Mouse (Mus musculus): ENCODE measurements around the gene Pafah1b3. TPM values are rescaled to one million over a fixed set of nuclear protein-coding genes. Genes with fewer than 3 reads are reported as not detected.
A peak's percentile ranks its signal among the peaks of the same experiment; 100 is the strongest.

The Pafah1b3 gene
- polyA plus RNA-seq, 2 experiments = 234 to 266 TPM

DNA sequence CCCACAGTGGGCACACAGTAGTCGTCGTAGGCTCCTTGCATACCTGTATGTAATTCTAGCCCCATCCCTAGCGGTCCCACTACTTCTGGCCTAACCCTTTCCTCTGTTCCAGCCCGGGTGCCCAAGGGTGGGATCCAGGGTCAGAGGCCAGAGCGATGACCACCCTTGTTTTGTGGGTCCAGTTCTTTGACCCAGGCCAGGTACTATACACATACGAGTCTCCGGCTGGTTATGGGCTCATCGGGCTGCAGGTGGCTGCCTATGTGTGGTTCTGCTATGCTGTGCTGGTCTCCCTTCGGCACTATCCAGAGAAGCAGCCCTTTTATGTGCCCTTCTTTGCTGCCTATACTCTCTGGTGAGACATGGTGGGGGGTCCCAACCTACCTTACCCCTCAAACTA is 11.6 kb upstream of the Pafah1b3 start:
- ATAC-seq (ENCODE audit: low FRiP score, low read depth) = no peak
- Histone ChIP-seq H3K36me3 (ENCODE audit: control insufficient read depth, insufficient read depth, low read length) (no peaks in the 10 kb centered on the region), H3K4me1 (ENCODE audit: control insufficient read depth, insufficient read depth, low read length) (0 out of 2 replicates have a peak, but pooled peaks cover 4% of the 10 kb centered on the region), H3K4me3 (replicated peaks; ENCODE audit: low read length) (no peak overlapping the region), H3K9me3 (ENCODE audit: control insufficient read depth, low read length) (no peaks in the 10 kb centered on the region), H3K27ac (replicated peaks; ENCODE audit: low read depth, low read length) (no peak overlapping the region), H3K27me3 (ENCODE audit: control insufficient read depth, insufficient read depth, low read length) (peaks cover 14% of the 10 kb centered on the region), H3K9ac (ENCODE audit: low read depth, low read length, severe bottlenecking) (no peak overlapping the region), H3K4me2 (replicated peaks; ENCODE audit: low read depth, low read length, severe bottlenecking) (no peak overlapping the region)
- no peak for TF ChIP-seq POLR2A (IDR thresholded peaks at IDR 0.05; ENCODE audit: borderline replicate concordance, extremely low read depth, insufficient read depth, insufficient read length)
- WGBS = 78% methylated on average over 9 of the region's 9 CpGs
- DNase-seq (ENCODE audit: low spot score) = no peak

DNA sequence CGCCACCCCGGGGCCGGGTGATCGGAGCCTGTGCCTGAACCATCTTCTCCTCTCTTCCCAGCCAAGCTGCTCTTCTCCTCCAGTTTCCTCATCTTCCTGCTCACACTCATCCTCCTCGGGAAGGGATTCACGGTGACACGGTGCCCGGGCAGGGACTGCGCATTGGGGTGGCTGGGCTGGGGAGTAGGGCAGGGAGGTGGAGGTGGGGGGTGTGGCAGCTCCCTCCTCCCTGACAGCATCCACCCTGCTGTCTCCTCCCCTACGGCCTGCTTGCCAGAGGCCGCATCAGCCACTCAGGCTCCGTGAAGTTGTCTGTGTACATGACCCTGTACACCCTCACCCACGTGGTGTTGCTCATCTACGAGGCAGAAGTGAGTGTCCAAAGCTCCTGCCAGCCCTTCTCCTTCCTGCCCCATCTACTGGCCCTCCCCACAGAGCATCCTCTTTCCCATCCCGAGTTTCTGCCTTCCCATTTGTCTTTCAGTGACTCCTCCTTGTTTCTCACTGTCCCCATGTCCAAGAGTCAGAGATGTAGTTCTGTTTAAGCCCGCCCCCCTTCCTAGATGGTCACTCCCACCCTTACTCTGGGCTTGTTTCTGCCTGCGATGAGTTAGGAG is 11.0 kb upstream of the Pafah1b3 start:
- ATAC-seq (ENCODE audit: low FRiP score, low read depth) (no peak), DNase-seq (ENCODE audit: low spot score) (no peak)
- TF ChIP-seq POLR2A (IDR thresholded peaks at IDR 0.05; ENCODE audit: borderline replicate concordance, extremely low read depth, insufficient read depth, insufficient read length) = no peak
- H3K27ac ChIP-seq (replicated peaks; ENCODE audit: low read depth, low read length) = no peak overlapping the region
- no peaks in the 10 kb centered on the region for H3K36me3 ChIP-seq (ENCODE audit: control insufficient read depth, insufficient read depth, low read length)
- H3K9me3 ChIP-seq (ENCODE audit: control insufficient read depth, low read length) = no peaks in the 10 kb centered on the region
- H3K9ac ChIP-seq (ENCODE audit: low read depth, low read length, severe bottlenecking) = no peak overlapping the region
- H3K4me1 ChIP-seq (ENCODE audit: control insufficient read depth, insufficient read depth, low read length) = 0 out of 2 replicates have a peak, but pooled peaks cover 4% of the 10 kb centered on the region
- whole genome bisulfite sequencing = 53% methylated on average over 17 of the region's 17 CpGs
- H3K27me3 ChIP-seq (ENCODE audit: control insufficient read depth, insufficient read depth, low read length) = peaks cover 9% of the 10 kb centered on the region
- H3K4me3 ChIP-seq (replicated peaks; ENCODE audit: low read length) = no peak overlapping the region
- H3K4me2 ChIP-seq (replicated peaks; ENCODE audit: low read depth, low read length, severe bottlenecking) = no peak overlapping the region

DNA sequence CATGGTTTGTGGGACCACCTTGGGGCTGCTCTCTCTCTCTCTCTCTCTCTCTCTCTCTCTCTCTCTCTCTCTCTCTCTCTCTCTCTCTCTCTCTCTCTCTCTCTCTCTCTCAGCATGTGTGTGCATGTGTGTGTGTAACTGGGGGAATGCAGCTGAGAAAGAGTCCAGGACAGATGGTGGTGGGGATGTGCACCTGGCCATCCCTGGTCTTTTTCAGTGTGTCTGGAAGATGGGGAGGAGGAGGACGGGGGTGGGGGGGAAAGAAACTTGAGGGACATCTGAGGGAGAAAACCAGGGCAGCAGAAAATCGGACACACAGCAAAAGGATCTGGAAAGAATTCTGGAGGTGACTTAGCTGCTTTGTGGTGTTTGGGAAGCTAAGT is 8.8 kb upstream of the Pafah1b3 start:
- ATAC-seq (ENCODE audit: low FRiP score, low read depth) (no peak), DNase-seq (ENCODE audit: low spot score) (no peak)
- no peaks in the 10 kb centered on the region for H3K36me3 ChIP-seq (ENCODE audit: control insufficient read depth, insufficient read depth, low read length)
- no peak overlapping the region for H3K4me2 ChIP-seq (replicated peaks; ENCODE audit: low read depth, low read length, severe bottlenecking)
- H3K4me1 ChIP-seq (ENCODE audit: control insufficient read depth, insufficient read depth, low read length) = 0 out of 2 replicates have a peak, but pooled peaks cover 4% of the 10 kb centered on the region
- no peak overlapping the region for H3K27ac ChIP-seq (replicated peaks; ENCODE audit: low read depth, low read length)
- no peak for TF ChIP-seq POLR2A (IDR thresholded peaks at IDR 0.05; ENCODE audit: borderline replicate concordance, extremely low read depth, insufficient read depth, insufficient read length)
- H3K9ac ChIP-seq (ENCODE audit: low read depth, low read length, severe bottlenecking) = no peak overlapping the region
- WGBS = 41% methylated on average over 2 of the region's 2 CpGs
- H3K4me3 ChIP-seq (replicated peaks; ENCODE audit: low read length) = no peak overlapping the region
- no peaks in the 10 kb centered on the region for H3K9me3 ChIP-seq (ENCODE audit: control insufficient read depth, low read length)
- no peaks in the 10 kb centered on the region; the same call in 1 of the 2 replicates for H3K27me3 ChIP-seq (ENCODE audit: control insufficient read depth, insufficient read depth, low read length)

DNA sequence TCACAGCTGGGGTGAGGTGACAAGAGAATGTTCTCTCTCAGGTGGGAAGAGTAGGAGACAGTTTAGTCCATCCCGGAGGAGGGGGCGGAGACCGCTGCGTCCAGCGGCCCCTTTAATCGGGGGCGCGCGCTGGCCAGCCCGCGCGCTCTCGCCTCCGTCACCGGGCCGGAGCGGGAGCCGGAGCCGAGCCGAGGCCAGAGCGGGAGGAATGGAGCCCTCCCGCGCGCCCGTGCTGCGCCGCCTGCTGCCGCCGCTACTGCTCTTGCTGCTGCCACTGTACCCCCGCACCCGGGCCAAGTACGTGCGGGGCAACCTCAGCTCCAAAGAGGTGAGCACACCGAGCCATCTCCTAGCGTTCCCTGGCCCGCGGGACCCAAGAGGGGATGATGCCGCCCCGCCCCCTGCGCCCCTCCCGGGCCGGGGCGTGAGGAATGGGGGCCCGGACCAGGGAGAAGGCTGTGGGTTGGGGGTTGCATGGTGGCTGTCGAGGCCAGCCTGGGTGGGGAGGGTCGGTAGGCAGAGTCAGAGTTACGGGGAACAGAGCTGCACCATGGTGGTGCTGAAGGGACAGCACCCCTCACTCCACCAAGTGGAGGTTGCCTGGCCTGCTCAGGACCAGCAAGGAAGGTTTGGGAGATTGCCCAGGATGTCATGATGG is 8.3 kb upstream of the Pafah1b3 start, which contains the start of gene Tmem145:
Gene Tmem145, plus strand, starts transcription at position 151 of the 658 bp plus-strand sequence.
- no peaks in the 10 kb centered on the region; the same call in 1 of the 2 replicates for H3K27me3 ChIP-seq (ENCODE audit: control insufficient read depth, insufficient read depth, low read length)
- H3K27ac ChIP-seq (replicated peaks; ENCODE audit: low read depth, low read length) = no peak within 1 kb of the TSS
- peak; percentile 83 for DNase-seq (ENCODE audit: low spot score)
- 0 out of 2 replicates have a peak, but pooled peaks cover 4% of the 10 kb centered on the region for H3K4me1 ChIP-seq (ENCODE audit: control insufficient read depth, insufficient read depth, low read length)
- H3K9me3 ChIP-seq (ENCODE audit: control insufficient read depth, low read length) = no peaks in the 10 kb centered on the region
- no peak for TF ChIP-seq POLR2A (IDR thresholded peaks at IDR 0.05; ENCODE audit: borderline replicate concordance, extremely low read depth, insufficient read depth, insufficient read length)
- no peaks in the 10 kb centered on the region for H3K36me3 ChIP-seq (ENCODE audit: control insufficient read depth, insufficient read depth, low read length)
- H3K4me3 ChIP-seq (replicated peaks; ENCODE audit: low read length) = peak within 1 kb of the TSS; percentile 47
- ATAC-seq (ENCODE audit: low FRiP score, low read depth) = peak; percentile 86
- H3K4me2 ChIP-seq (replicated peaks; ENCODE audit: low read depth, low read length, severe bottlenecking) = peak within 1 kb of the TSS; percentile 86
- no peak within 1 kb of the TSS for H3K9ac ChIP-seq (ENCODE audit: low read depth, low read length, severe bottlenecking)
- WGBS = under 1% methylated on average over 22 of the region's 47 CpGs

DNA sequence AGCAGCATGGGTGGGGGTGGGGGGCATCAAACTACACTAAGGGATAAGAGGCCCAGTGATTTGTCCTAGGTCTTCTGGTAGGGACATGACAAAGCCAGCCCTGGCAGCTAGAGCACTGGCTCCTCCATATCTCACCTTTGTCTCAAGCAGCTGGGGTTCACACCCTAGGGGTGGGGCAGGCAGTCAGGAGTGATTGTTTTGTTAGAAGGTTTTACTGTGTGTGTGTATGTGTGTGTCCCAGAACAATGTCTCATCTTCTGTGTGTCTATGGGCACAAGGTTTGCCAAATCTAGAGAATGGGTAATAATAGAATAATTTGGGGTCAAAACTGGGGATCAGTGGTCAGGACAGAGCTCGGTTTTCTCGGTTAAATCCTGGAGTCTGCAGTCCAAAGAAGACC is 7.7 kb upstream of the Pafah1b3 start:
- no peak for ATAC-seq (ENCODE audit: low FRiP score, low read depth)
- DNase-seq (ENCODE audit: low spot score) = no peak
- WGBS = 0% methylated on average over 2 of the region's 2 CpGs
- TF ChIP-seq POLR2A (IDR thresholded peaks at IDR 0.05; ENCODE audit: borderline replicate concordance, extremely low read depth, insufficient read depth, insufficient read length) = no peak
- H3K27me3 ChIP-seq (ENCODE audit: control insufficient read depth, insufficient read depth, low read length) = no peaks in the 10 kb centered on the region; the same call in 1 of the 2 replicates
- H3K27ac ChIP-seq (replicated peaks; ENCODE audit: low read depth, low read length) = no peak overlapping the region
- peak overlapping the region; percentile 86 for H3K4me2 ChIP-seq (replicated peaks; ENCODE audit: low read depth, low read length, severe bottlenecking)
- no peaks in the 10 kb centered on the region for H3K36me3 ChIP-seq (ENCODE audit: control insufficient read depth, insufficient read depth, low read length)
- no peaks in the 10 kb centered on the region for H3K9me3 ChIP-seq (ENCODE audit: control insufficient read depth, low read length)
- 0 out of 2 replicates have a peak, but pooled peaks cover 4% of the 10 kb centered on the region for H3K4me1 ChIP-seq (ENCODE audit: control insufficient read depth, insufficient read depth, low read length)
- H3K9ac ChIP-seq (ENCODE audit: low read depth, low read length, severe bottlenecking) = no peak overlapping the region
- no peak overlapping the region; the same call in 1 of the 2 replicates for H3K4me3 ChIP-seq (replicated peaks; ENCODE audit: low read length)
